Mouse (Mus musculus): ENCODE measurements around the gene Selenom. TPM values are rescaled to one million over a fixed set of nuclear protein-coding genes. Genes with fewer than 3 reads are reported as not detected.

The Selenom gene
- polyA plus RNA-seq (2015; fragmentation: Nextera tagmentation; extraction: Ambion mirVana), result 132 and 246 TPM in 2 replicates

GRCm38 (mm10) chr11:3514529-3515054 lies at the start of gene Selenom:
Gene Selenom (plus strand): TSS chr11:3514684.

GRCm38 (mm10) chr11:3487952-3488570 lies 26.4 kb upstream of the Selenom start, which contains the start of gene Pla2g3:
Gene Pla2g3 (plus strand): TSS chr11:3488284.

GRCm38 (mm10) chr11:3540451-3541085 lies 26.1 kb downstream of the Selenom start, which contains the start of gene Smtn:
Gene Smtn (minus strand): TSS chr11:3540612.

Other genes starting within 250 kb of the Selenom start
- gene Drg1, start 248.3 kb upstream of the Selenom start, polyA plus RNA-seq (2015; fragmentation: Nextera tagmentation; extraction: Ambion mirVana), result 160 and 187 TPM in 2 replicates
- 27.4 and 27.6 TPM in 2 replicates for gene Patz1, start 225.8 kb upstream of the Selenom start, polyA plus RNA-seq (2015; fragmentation: Nextera tagmentation; extraction: Ambion mirVana)
- gene Pik3ip1, start 184.3 kb upstream of the Selenom start, polyA plus RNA-seq (2015; fragmentation: Nextera tagmentation; extraction: Ambion mirVana), result 40.0 and 53.4 TPM in 2 replicates
- gene Limk2, start 105.5 kb upstream of the Selenom start, polyA plus RNA-seq (2015; fragmentation: Nextera tagmentation; extraction: Ambion mirVana), result 25.5 and 33.7 TPM in 2 replicates
- gene Rnf185, start 62.3 kb upstream of the Selenom start, polyA plus RNA-seq (2015; fragmentation: Nextera tagmentation; extraction: Ambion mirVana), result 21.0 and 29.7 TPM in 2 replicates
- gene Pla2g3, start 26.4 kb upstream of the Selenom start, polyA plus RNA-seq (2015; fragmentation: Nextera tagmentation; extraction: Ambion mirVana), result 0.15 and 0.82 TPM in 2 replicates
- gene Inpp5j, start 9.9 kb upstream of the Selenom start, polyA plus RNA-seq (2015; fragmentation: Nextera tagmentation; extraction: Ambion mirVana), result 0.61 and 1.6 TPM in 2 replicates
- gene Smtn, start 25.9 kb downstream of the Selenom start, polyA plus RNA-seq (2015; fragmentation: Nextera tagmentation; extraction: Ambion mirVana), result 26.7 and 30.4 TPM in 2 replicates
- 10.3 and 14.6 TPM in 2 replicates for gene Morc2a, start 134.5 kb downstream of the Selenom start, polyA plus RNA-seq (2015; fragmentation: Nextera tagmentation; extraction: Ambion mirVana)